Mouse (Mus musculus) stomach, postnatal 0 days (tissue): ENCODE results near the gene Kazn. TPM values are rescaled to one million over a fixed set of nuclear protein-coding genes. Genes with fewer than 3 reads are reported as not detected.

Experiments used
- ATAC-seq: fragments of 200-750 bp; cut with Nextera tagmentation; 2 replicates; pipeline ENCODE4 v1.8.0; 2017; ENCODE audit not compliant: low FRiP score, low TSS enrichment
- DNase-seq: peaks from one replicate; pipeline ENCODE4 v3.0.0-alpha.2; 2016; ENCODE audit warnings: low spot score
- H3K27ac ChIP-seq: fragments of 300-500 bp; sonication (generic); replicated peaks from 2 replicates; pipeline ENCODE4 v1.5.1; 2014; ENCODE audit warnings: mild to moderate bottlenecking, control low read depth
- H3K27me3 ChIP-seq: fragments of 300-500 bp; sonication (generic); 2 replicates; pipeline ENCODE4 v1.6.1; 2014; ENCODE audit warnings: low read length; ENCODE audit not compliant: control insufficient read depth, insufficient read depth
- H3K36me3 ChIP-seq: fragments of 300-500 bp; sonication (generic); 2 replicates; pipeline ENCODE4 v1.6.1; 2014; ENCODE audit warnings: low read length, mixed read lengths; ENCODE audit not compliant: control insufficient read depth, insufficient read depth
- H3K4me1 ChIP-seq: fragments of 300-500 bp; sonication (generic); replicated peaks from 2 replicates; pipeline ENCODE4 v1.6.1; 2014; ENCODE audit warnings: antibody characterized with exemption; ENCODE audit not compliant: control insufficient read depth, insufficient read depth
- H3K4me2 ChIP-seq: fragments of 300-500 bp; sonication (generic); replicated peaks from 2 replicates; pipeline ENCODE4 v1.6.1; 2014; ENCODE audit warnings: low read depth, mild to moderate bottlenecking, control low read depth, moderate library complexity
- H3K4me3 ChIP-seq: fragments of 300-500 bp; sonication (generic); 2 replicates; pipeline ENCODE4 v1.5.1; 2014; ENCODE audit warnings: low read depth, low read length, control low read depth
- H3K9ac ChIP-seq: fragments of 300-500 bp; sonication (generic); 2 replicates; pipeline ENCODE4 v1.6.1; 2014; ENCODE audit warnings: mild to moderate bottlenecking, low read length, control low read depth, mixed read lengths
- H3K9me3 ChIP-seq: fragments of 300-500 bp; sonication (generic); 2 replicates; pipeline ENCODE4 v1.6.1; 2016; ENCODE audit warnings: low read length; ENCODE audit not compliant: control insufficient read depth
- CTCF ChIP-seq: IDR thresholded peaks from 2 replicates; pipeline ENCODE4 v1.5.1; 2016; ENCODE audit warnings: antibody characterized with exemption, low read depth, mild to moderate bottlenecking, moderate library complexity
- EP300 ChIP-seq: optimal IDR thresholded peaks from 2 replicates; pipeline ENCODE3; 2016; ENCODE audit warnings: antibody characterized with exemption
- WGBS: fragments of 180-500 bp; shearing (Covaris S2); extraction: QIAGEN DNeasy Blood & Tissue Kit; methylation state at CpG from one replicate; pipeline ENCODE4 v1.1.7; 2014; 5-methylcytosine and 5-hydroxymethylcytosine counted together
- polyA plus RNA-seq: library from polyadenylated mRNA; unstranded; fragments of >200 nt; fragmentation: Nextera tagmentation; extraction: Ambion mirVana; gene quantifications from 2 replicates; pipeline ENCODE4 v1.2.1, GENCODE M21; 2015

Kazn gene
- polyA plus RNA-seq, 1 experiment from 2014 or later: 11.4 TPM

GRCm38 (mm10) chr4:142246698-142247097, 7.5 kb upstream of the Kazn start:
- TF ChIP-seq EP300 (no peak), CTCF (no peak)
- Histone ChIP-seq H3K4me1 (no peaks in the 10 kb centered on the region), H3K9me3 (no peaks in the 10 kb centered on the region), H3K36me3 (no peaks in the 10 kb centered on the region), H3K27ac (no peak overlapping the region), H3K4me3 (no peak overlapping the region), H3K4me2 (no peak overlapping the region), H3K27me3 (no peaks in the 10 kb centered on the region), H3K9ac (no peak overlapping the region)
- ATAC-seq (no peak), DNase-seq (no peak)
- WGBS: 35% methylated on average over 5 of the region's 5 CpGs

DNA sequence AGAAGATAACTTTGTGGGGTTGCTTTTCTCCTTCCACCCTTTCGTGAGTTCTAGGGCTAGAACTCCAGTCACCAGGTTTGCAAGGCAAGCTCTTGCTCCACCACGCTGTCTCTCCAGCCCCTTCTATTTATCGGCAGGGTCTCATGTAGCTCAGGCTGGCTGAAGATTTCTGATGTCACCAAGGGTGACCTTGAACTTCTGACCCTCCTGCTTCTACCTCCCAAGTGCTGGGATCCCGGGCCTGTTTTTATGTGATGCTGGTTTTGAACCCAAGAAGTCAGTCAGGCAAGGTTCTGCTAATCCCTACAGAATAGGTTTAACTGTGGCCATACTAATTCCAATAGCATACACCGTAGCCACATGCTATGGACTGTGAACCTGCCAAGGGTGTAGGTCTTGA, 5.4 kb upstream of the Kazn start:
- TF ChIP-seq CTCF (no peak), EP300 (no peak)
- H3K4me1 ChIP-seq: no peaks in the 10 kb centered on the region
- no peaks in the 10 kb centered on the region for H3K27me3 ChIP-seq
- H3K4me2 ChIP-seq: no peak overlapping the region
- H3K9ac ChIP-seq: no peak overlapping the region
- ATAC-seq (no peak), DNase-seq (no peak)
- no peaks in the 10 kb centered on the region for H3K36me3 ChIP-seq
- H3K27ac ChIP-seq: no peak overlapping the region
- WGBS: 83% methylated on average over 5 of the region's 5 CpGs
- no peak overlapping the region for H3K4me3 ChIP-seq
- no peaks in the 10 kb centered on the region for H3K9me3 ChIP-seq

DNA sequence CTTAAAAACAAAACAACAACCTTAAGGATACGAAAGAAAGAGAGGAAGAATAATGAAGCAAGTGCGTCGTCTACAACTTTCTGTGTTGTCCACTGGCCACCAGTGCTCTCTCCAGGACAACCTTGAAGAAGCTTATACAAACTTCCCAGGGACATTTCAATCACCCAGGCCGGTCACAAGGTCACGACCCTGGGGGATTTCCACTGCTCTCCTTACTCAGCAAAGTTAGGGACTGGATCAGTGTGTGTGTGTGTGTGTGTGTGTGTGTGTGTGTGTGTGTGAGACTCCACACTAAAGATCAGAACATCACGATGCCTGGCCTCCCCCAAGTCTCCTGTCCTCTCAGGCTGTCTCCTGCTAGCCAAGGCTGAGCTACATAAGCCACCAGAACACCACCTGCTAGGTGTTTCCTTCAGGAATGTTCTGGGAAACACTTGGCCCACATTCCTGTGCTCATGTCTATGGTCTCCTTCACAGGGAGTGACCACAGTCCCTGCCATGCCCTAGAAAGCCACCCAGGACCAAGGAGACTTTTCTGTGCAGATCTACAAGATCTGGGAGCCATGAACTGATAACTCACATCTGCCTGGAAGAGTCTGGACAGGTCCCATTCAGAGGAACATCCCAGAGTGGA, 3.7 kb upstream of the Kazn start:
- TF ChIP-seq EP300 (no peak), CTCF (no peak)
- H3K27ac ChIP-seq: no peak overlapping the region
- H3K4me2 ChIP-seq: no peak overlapping the region
- H3K36me3 ChIP-seq: no peaks in the 10 kb centered on the region
- 84% methylated on average over 6 of the region's 6 CpGs for WGBS
- no peaks in the 10 kb centered on the region for H3K9me3 ChIP-seq
- no peak overlapping the region for H3K9ac ChIP-seq
- ATAC-seq (no peak), DNase-seq (no peak)
- no peak overlapping the region for H3K4me3 ChIP-seq
- no peaks in the 10 kb centered on the region for H3K4me1 ChIP-seq
- H3K27me3 ChIP-seq: no peaks in the 10 kb centered on the region

DNA sequence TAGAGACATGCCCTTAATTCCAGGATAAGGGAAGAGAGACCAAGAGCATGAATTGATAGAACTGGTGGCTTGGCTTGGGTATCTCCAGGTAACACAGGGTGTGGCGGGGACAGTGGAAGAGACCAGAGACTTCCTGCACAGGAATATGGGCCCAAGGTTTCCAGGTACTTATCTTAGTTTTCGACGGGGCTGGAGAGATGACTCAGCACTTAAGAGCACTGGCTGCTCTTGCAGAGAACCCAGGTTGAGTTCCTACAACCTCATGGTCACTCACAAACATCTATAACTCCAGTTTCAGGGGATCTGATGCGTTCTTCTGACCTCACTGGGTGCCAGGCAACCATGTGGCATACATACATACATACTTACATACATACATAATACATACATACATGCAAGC, 3.0 kb upstream of the Kazn start:
- H3K9me3 ChIP-seq: no peaks in the 10 kb centered on the region
- no peak overlapping the region for H3K27ac ChIP-seq
- no peaks in the 10 kb centered on the region for H3K4me1 ChIP-seq
- DNase-seq: no peak
- TF ChIP-seq CTCF (no peak), EP300 (no peak)
- WGBS: 56% methylated on average over 4 of the region's 4 CpGs
- no peak overlapping the region for H3K9ac ChIP-seq
- 0 out of 2 replicates have a peak, but pooled peaks have one; percentile 15 for ATAC-seq
- H3K4me2 ChIP-seq: no peak overlapping the region
- H3K27me3 ChIP-seq: no peaks in the 10 kb centered on the region
- no peaks in the 10 kb centered on the region for H3K36me3 ChIP-seq
- no peak overlapping the region for H3K4me3 ChIP-seq

GRCm38 (mm10) chr4:142240874-142241273, 1.7 kb upstream of the Kazn start:
- no peak overlapping the region for H3K4me2 ChIP-seq
- no peaks in the 10 kb centered on the region for H3K9me3 ChIP-seq
- no peak for ATAC-seq
- TF ChIP-seq EP300 (no peak), CTCF (no peak)
- H3K27ac ChIP-seq: no peak overlapping the region
- no peaks in the 10 kb centered on the region for H3K4me1 ChIP-seq
- H3K9ac ChIP-seq: no peak overlapping the region
- DNase-seq: no peak
- H3K36me3 ChIP-seq: no peaks in the 10 kb centered on the region
- no peak overlapping the region for H3K4me3 ChIP-seq
- no peaks in the 10 kb centered on the region for H3K27me3 ChIP-seq
- 80% methylated on average over 5 of the region's 5 CpGs for WGBS

DNA sequence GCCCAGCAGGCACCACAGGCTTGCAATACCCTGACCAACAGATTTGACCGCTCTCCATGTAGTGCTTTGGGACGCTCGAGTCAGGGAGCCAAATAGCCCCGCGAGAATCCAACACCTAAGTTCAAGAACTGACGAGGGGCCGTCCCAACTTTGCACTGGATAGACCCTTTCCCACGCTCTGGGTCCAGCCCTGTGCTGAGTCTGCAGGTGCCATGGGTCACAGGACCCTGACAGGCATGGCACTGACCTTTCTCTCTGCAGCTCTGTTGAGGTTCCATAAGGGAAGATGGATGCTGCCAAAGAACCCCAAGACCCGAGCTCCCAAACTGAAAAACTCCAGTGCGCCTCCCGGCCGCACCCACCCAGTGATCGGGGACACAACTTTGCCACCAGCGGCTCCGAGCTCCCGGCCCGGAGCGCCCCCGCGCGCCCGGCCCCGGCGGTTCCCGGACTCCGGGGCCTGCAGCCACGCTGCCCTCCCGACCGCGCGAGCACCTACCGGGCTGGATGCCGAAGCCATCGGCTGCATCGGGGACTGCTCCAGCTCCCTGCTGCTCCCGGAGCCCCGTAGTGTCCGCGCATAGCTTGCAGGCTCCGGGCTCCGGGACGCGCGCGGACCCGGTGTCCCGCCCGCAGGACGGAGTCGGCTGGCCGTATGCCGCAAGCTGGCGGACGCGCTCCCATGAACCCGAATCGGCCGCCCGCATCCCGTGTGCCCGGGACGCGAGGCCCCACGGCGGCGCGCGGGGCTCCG, 538 bp downstream of the Kazn start:
- peak overlapping the region; percentile 76 for H3K9ac ChIP-seq
- peak overlapping the region; percentile 55 for H3K4me3 ChIP-seq
- DNase-seq (peak; percentile 78), ATAC-seq (peak; percentile 53)
- TF ChIP-seq CTCF (peak; percentile 58), EP300 (no peak)
- WGBS: under 1% methylated on average over 69 of the region's 69 CpGs
- H3K36me3 ChIP-seq: no peaks in the 10 kb centered on the region
- H3K4me2 ChIP-seq: peak overlapping the region; percentile 93
- no peaks in the 10 kb centered on the region for H3K4me1 ChIP-seq
- H3K27me3 ChIP-seq: no peaks in the 10 kb centered on the region
- no peaks in the 10 kb centered on the region for H3K9me3 ChIP-seq
- peak overlapping the region; percentile 81 for H3K27ac ChIP-seq
